Mouse (Mus musculus) heart, embryonic 11.5 days (tissue): ENCODE results near the gene Brd7. TPM values are rescaled to one million over a fixed set of nuclear protein-coding genes. Genes with fewer than 3 reads are reported as not detected.

Experiments used
- ATAC-seq: fragments of 200-750 bp; cut with Nextera tagmentation; replicated peaks from 2 replicates; pipeline ENCODE4 v1.8.0; 2017; ENCODE audit warnings: moderate library complexity; ENCODE audit not compliant: insufficient number of reproducible peaks, low FRiP score, low TSS enrichment
- H3K27ac ChIP-seq: fragments of 300-500 bp; sonication (generic); 2 replicates; pipeline ENCODE4 v1.5.1; 2014; ENCODE audit warnings: mild to moderate bottlenecking, low read depth, low read length
- H3K27me3 ChIP-seq: fragments of 300-500 bp; sonication (generic); 2 replicates; pipeline ENCODE4 v1.6.1; 2014; ENCODE audit warnings: mild to moderate bottlenecking, low read length, mixed read lengths; ENCODE audit not compliant: control insufficient read depth, insufficient read depth
- H3K36me3 ChIP-seq: fragments of 300-500 bp; sonication (generic); 2 replicates; pipeline ENCODE4 v1.6.1; 2014; ENCODE audit warnings: mild to moderate bottlenecking, low read length, moderate library complexity, mixed read lengths; ENCODE audit not compliant: control insufficient read depth, insufficient read depth
- H3K4me1 ChIP-seq: fragments of 300-500 bp; sonication (generic); 2 replicates; pipeline ENCODE4 v1.6.1; 2014; ENCODE audit warnings: low read length; ENCODE audit not compliant: control insufficient read depth, insufficient read depth
- H3K4me2 ChIP-seq: fragments of 300-500 bp; sonication (generic); 2 replicates; pipeline ENCODE4 v1.6.1; 2014; ENCODE audit warnings: mild to moderate bottlenecking, moderate library complexity
- H3K4me3 ChIP-seq: fragments of 300-500 bp; sonication (generic); 2 replicates; pipeline ENCODE4 v1.5.1; 2014; ENCODE audit warnings: low read depth, low read length
- H3K9ac ChIP-seq: fragments of 300-500 bp; sonication (generic); 2 replicates; pipeline ENCODE4 v1.6.1; 2014; ENCODE audit warnings: mild to moderate bottlenecking, low read depth, low read length, moderate library complexity
- H3K9me3 ChIP-seq: fragments of 300-500 bp; sonication (generic); replicated peaks from 2 replicates; pipeline ENCODE4 v1.6.1; 2016; ENCODE audit warnings: low read length; ENCODE audit not compliant: control insufficient read depth
- WGBS: fragments of 180-500 bp; shearing (Covaris S2); extraction: QIAGEN DNeasy Blood & Tissue Kit; methylation state at CpG from one replicate; pipeline ENCODE4 v1.1.7; 2014; ENCODE audit not compliant: insufficient replicate concordance; 5-methylcytosine and 5-hydroxymethylcytosine counted together
- polyA plus RNA-seq: library from polyadenylated mRNA; unstranded; fragments of >200 nt; fragmentation: Nextera tagmentation; extraction: Ambion mirVana; gene quantifications from 2 replicates; pipeline ENCODE4 v1.2.1, GENCODE M21; 2014

Brd7 gene
- polyA plus RNA-seq, 1 experiment from 2014 or later = 79.7 TPM

DNA sequence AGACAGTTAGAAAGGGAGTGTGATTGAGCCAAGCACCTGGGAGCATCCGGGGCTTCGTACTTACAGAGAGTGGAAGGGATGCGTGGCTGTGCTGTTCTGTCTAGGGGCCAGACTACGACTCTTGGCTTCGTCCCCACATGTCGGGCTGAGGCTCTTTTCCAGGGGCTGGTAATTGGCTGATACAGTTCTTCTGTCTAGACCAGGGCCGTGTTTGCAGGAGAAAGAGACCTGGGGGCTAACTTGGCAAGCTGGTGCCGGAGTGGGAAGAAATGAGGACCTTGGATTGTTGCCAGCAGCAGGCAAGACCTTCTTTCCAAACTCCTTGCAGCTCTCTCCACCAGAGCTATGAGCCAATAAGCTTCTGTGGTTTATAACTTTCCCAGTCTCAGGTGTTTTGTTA is 25.9 kb upstream of the Brd7 start:
- WGBS = 77% methylated on average over 8 of the region's 8 CpGs
- Histone ChIP-seq H3K4me1 (no peaks in the 10 kb centered on the region), H3K4me2 (no peak overlapping the region), H3K27ac (no peak overlapping the region), H3K9me3 (no peaks in the 10 kb centered on the region; the same call in 1 of the 2 replicates), H3K27me3 (no peaks in the 10 kb centered on the region), H3K4me3 (no peak overlapping the region), H3K36me3 (no peaks in the 10 kb centered on the region), H3K9ac (no peak overlapping the region)
- no peak for ATAC-seq

DNA sequence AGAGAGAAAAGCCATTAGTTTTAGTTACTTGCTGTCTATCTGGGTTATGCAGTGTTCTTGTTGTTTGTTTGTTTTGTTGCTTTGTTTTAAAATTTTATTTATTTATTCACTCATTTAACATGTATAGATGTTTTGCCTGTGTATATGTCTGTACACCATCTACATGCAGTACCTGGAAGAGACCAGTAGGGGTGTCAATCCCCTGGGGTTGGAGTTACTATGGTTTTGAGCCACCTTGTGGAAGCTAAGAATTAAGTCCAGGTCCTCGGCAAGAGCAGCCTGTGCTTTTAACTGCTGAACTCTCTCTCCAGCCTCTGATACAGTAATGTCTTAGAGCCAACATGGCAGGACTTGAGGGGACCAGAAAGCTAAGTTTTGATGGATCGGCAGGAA is 21.2 kb upstream of the Brd7 start:
- H3K27me3 ChIP-seq = 0 out of 2 replicates have a peak, but pooled peaks cover 3% of the 10 kb centered on the region
- H3K4me1 ChIP-seq = no peaks in the 10 kb centered on the region
- H3K9me3 ChIP-seq = no peaks in the 10 kb centered on the region
- H3K9ac ChIP-seq = no peak overlapping the region
- 80% methylated on average over 2 of the region's 2 CpGs for WGBS
- no peak overlapping the region for H3K4me3 ChIP-seq
- no peak overlapping the region for H3K4me2 ChIP-seq
- H3K36me3 ChIP-seq = no peaks in the 10 kb centered on the region
- H3K27ac ChIP-seq = no peak overlapping the region
- ATAC-seq = no peak

DNA sequence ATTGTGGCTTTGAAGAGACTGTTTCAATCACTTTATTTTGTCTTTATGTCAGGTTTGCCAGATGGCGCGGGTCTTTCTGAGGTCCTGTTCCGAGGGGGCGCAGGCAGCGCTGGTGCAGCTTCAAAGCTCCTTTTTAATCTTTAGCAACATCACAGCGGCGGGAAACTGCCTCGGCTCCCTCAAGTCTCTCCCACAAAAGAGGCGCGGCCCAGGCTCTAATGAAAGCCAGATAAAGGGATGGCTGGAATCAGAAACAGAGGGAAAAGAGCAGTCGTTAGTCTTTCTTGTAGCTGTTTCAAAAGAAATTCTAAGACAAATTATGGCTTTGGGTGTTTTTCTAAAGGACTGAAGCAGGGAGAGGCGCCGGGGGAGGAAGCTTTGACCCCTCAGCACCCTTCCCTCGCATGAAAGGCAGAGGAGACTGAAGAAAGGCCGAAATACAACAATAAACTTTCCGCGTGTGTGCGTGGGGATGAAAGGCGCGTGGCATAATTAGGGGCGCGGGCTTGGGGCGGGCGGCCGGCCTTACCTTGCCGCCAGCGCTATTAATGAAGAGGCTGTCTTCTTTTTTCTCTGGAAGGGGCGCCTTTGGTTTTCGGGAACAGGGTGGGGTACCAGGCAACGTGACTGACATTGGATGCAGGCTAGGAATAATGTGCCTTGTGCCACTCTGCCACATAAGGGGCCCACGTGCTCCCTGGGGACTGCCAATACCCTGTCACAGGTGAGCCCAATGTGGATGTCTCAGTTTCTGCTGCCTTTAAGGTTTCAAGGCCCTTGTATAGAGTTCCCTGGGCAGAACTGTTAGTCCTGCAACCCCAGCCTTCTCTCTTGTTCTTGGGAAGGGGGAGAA is 20.5 kb upstream of the Brd7 start:
- no peak overlapping the region for H3K27ac ChIP-seq
- H3K9ac ChIP-seq = no peak overlapping the region
- H3K4me1 ChIP-seq = no peaks in the 10 kb centered on the region
- H3K36me3 ChIP-seq = no peaks in the 10 kb centered on the region
- no peak overlapping the region for H3K4me2 ChIP-seq
- no peak for ATAC-seq
- 0 out of 2 replicates have a peak, but pooled peaks cover 3% of the 10 kb centered on the region for H3K27me3 ChIP-seq
- WGBS = 66% methylated on average over 31 of the region's 31 CpGs
- no peaks in the 10 kb centered on the region for H3K9me3 ChIP-seq
- H3K4me3 ChIP-seq = no peak overlapping the region

DNA sequence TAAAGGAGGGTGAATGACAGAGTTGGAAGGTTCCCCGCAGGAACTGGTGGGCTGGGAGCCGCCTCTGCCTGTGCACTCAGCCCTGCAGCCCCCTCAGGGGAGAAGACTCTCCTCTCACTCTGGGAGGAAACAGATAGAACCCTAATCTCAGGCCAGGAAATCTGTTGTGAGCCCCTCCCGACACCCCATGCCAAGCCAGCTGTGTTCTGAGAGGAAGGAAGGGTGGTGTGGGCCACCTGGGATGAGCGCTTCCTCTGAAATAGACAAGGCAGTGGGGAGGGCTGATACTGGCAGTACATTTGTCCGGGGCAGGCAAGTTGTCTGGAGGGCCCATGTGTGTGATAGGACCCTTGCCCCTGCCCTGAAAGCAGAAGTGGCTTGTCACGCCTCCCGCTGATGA is 18.5 kb upstream of the Brd7 start:
- no peak overlapping the region for H3K4me3 ChIP-seq
- H3K4me2 ChIP-seq = no peak overlapping the region
- ATAC-seq = peak; percentile 59; the same call in 1 of the 2 replicates
- 50% methylated on average over 7 of the region's 7 CpGs for WGBS
- no peak overlapping the region for H3K9ac ChIP-seq
- no peak overlapping the region for H3K27ac ChIP-seq
- no peaks in the 10 kb centered on the region for H3K9me3 ChIP-seq
- H3K27me3 ChIP-seq = 0 out of 2 replicates have a peak, but pooled peaks cover 3% of the 10 kb centered on the region
- H3K4me1 ChIP-seq = no peaks in the 10 kb centered on the region
- no peaks in the 10 kb centered on the region for H3K36me3 ChIP-seq

DNA sequence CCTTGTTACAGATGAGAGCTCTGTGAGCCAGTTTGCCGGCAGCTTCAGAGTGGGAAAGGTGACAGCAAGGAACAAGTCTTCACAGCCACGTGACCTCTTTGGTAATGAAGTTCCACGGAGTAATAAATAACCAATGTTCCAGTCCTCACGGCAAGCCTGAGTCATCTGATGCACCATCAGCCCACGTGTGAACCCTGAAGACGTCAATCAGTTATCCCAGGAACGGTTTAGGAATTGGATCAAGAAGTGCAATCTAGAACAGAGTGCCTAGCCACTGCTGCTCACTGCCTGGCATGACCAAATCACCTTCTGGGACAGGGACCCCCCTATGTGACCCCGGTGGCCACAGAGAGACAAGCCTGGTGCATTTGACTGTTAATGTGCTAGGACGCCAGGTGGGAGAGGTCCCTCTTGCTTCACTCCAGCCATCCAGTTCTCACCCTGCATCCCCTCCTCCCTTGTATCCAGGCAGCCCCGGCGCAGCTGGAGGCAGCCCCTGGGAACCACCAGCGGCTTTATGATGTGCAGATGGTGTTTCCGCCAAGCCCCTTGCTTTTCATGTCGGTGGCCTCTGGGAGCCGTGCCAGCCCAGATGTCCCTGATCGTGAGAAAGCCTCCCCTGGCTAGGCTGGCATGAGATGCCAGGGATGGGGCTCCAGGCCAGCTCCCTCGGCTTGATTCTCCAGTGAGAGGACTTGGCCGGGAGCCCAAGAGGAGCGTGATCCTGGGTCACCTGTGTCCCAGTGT is 15.0 kb upstream of the Brd7 start:
- H3K9ac ChIP-seq = no peak overlapping the region
- 57% methylated on average over 19 of the region's 19 CpGs for WGBS
- no peaks in the 10 kb centered on the region for H3K9me3 ChIP-seq
- H3K4me2 ChIP-seq = no peak overlapping the region
- H3K4me3 ChIP-seq = no peak overlapping the region
- ATAC-seq = no peak
- no peak overlapping the region for H3K27ac ChIP-seq
- H3K36me3 ChIP-seq = no peaks in the 10 kb centered on the region
- no peaks in the 10 kb centered on the region for H3K4me1 ChIP-seq
- 0 out of 2 replicates have a peak, but pooled peaks cover 3% of the 10 kb centered on the region for H3K27me3 ChIP-seq

DNA sequence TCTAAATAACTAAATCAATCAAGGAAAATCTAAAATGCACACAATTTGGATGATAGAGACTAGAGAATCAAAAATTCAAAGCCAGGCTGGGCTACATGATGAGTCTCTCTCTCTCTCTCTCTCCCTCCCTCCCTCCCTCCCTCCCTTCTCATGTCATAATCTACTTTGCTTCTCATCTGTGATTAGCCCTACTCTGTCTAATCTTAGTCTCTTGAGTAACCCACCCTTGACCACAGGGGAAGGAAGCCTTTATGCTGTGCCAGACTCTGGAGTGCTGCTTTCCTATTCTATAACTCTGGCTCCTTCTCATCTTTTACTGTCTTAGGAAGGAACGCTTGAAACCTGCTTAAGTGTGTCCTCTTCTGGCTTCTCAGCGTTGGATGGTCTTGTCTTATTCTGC is 9.5 kb upstream of the Brd7 start:
- H3K4me2 ChIP-seq = no peak overlapping the region
- H3K4me1 ChIP-seq = peaks cover 6% of the 10 kb centered on the region; the same call in 1 of the 2 replicates
- no peak for ATAC-seq
- no peaks in the 10 kb centered on the region for H3K36me3 ChIP-seq
- no peaks in the 10 kb centered on the region for H3K9me3 ChIP-seq
- no peaks in the 10 kb centered on the region for H3K27me3 ChIP-seq
- no peak overlapping the region for H3K9ac ChIP-seq
- WGBS = 71% methylated on average over 2 of the region's 2 CpGs
- no peak overlapping the region for H3K4me3 ChIP-seq
- H3K27ac ChIP-seq = no peak overlapping the region

DNA sequence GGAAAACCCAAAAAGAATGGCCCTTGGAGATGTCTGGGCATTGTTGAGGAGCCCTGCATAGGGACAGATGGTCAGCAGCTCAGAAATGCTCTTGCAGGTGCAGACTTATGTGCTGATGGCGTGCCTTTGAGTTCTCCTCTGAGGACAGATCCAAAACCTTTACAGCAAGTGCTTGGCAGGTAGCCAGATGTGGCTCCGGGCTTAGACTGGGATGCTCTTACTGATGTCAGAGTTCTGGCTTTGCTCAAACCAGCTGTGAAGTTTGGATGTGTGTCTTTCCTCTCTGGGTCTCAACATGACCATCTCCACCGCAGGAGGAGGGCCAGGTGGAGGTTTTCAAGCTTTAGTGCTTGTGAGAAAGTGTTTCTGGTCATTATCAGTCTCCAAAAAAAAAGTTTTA is 7.8 kb upstream of the Brd7 start:
- Histone ChIP-seq H3K36me3 (no peaks in the 10 kb centered on the region), H3K9me3 (no peaks in the 10 kb centered on the region), H3K4me3 (no peak overlapping the region), H3K27me3 (no peaks in the 10 kb centered on the region), H3K4me1 (peaks cover 6% of the 10 kb centered on the region; the same call in 1 of the 2 replicates), H3K4me2 (no peak overlapping the region), H3K9ac (no peak overlapping the region), H3K27ac (no peak overlapping the region)
- 44% methylated on average over 3 of the region's 3 CpGs for WGBS
- no peak for ATAC-seq

DNA sequence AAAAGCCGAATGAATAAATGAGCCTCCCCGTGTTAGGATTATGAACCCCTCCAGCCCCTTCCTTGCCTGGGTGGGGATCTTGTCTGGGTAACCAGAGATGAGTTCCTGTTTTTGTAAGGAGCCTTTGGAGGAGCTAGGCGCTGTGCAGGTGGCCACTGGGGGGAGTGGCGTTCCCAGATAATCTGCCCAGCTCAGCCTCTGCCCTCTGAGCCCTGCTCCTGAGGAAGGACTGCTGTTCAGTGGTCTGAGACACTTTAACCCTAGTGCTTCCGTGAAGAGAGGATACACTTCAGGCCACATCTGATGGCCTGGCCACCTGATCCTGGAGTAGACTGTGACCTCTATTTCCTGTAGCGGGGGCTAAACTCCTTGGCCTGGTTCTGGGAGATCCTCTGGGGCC is 7.2 kb upstream of the Brd7 start:
- no peaks in the 10 kb centered on the region for H3K36me3 ChIP-seq
- no peak overlapping the region for H3K27ac ChIP-seq
- H3K9ac ChIP-seq = no peak overlapping the region
- 18% methylated on average over 6 of the region's 6 CpGs for WGBS
- H3K4me1 ChIP-seq = peaks cover 6% of the 10 kb centered on the region; the same call in 1 of the 2 replicates
- ATAC-seq = no peak
- H3K4me2 ChIP-seq = no peak overlapping the region
- H3K4me3 ChIP-seq = no peak overlapping the region
- H3K9me3 ChIP-seq = no peaks in the 10 kb centered on the region
- no peaks in the 10 kb centered on the region for H3K27me3 ChIP-seq
